Mouse (Mus musculus) stomach, embryonic 15.5 days (tissue): Measurements from ENCODE around the gene Sgcd. TPM values are rescaled to one million over a fixed set of nuclear protein-coding genes. Genes with fewer than 3 reads are reported as not detected.

Experiments used
- ATAC-seq: fragments of 200-750 bp; cut with Nextera tagmentation; 2 replicates; pipeline ENCODE4 v1.8.0; 2017; ENCODE audit warnings: low read depth, moderate number of reproducible peaks, moderate TSS enrichment; ENCODE audit not compliant: insufficient read depth, low FRiP score
- H3K27ac ChIP-seq: fragments of 300-500 bp; sonication (generic); 2 replicates; pipeline ENCODE4 v1.5.1; 2015; ENCODE audit warnings: mild to moderate bottlenecking, inconsistent platforms
- H3K27me3 ChIP-seq: fragments of 300-500 bp; sonication (generic); replicated peaks from 2 replicates; pipeline ENCODE4 v1.6.1; 2015; ENCODE audit warnings: inconsistent platforms
- H3K36me3 ChIP-seq: fragments of 300-500 bp; sonication (generic); 2 replicates; pipeline ENCODE4 v1.6.1; 2015; ENCODE audit warnings: inconsistent platforms
- H3K4me1 ChIP-seq: fragments of 300-500 bp; sonication (generic); 2 replicates; pipeline ENCODE4 v1.6.1; 2015; ENCODE audit warnings: inconsistent platforms
- H3K4me2 ChIP-seq: fragments of 300-500 bp; sonication (generic); 2 replicates; pipeline ENCODE4 v1.6.1; 2015; ENCODE audit warnings: mild to moderate bottlenecking, inconsistent platforms
- H3K4me3 ChIP-seq: fragments of 300-500 bp; sonication (generic); replicated peaks from 2 replicates; pipeline ENCODE4 v1.5.1; 2015; ENCODE audit warnings: inconsistent platforms
- H3K9ac ChIP-seq: fragments of 300-500 bp; sonication (generic); 2 replicates; pipeline ENCODE4 v1.6.1; 2015; ENCODE audit warnings: inconsistent platforms
- H3K9me3 ChIP-seq: fragments of 300-500 bp; sonication (generic); 2 replicates; pipeline ENCODE4 v1.6.1; 2016; ENCODE audit warnings: inconsistent platforms
- WGBS: fragments of 180-500 bp; shearing (Covaris S2); methylation state at CpG from one replicate; pipeline ENCODE4 v1.1.7; 2015; 5-methylcytosine and 5-hydroxymethylcytosine counted together
- polyA plus RNA-seq: library from polyadenylated mRNA; unstranded; fragments of >200 nt; fragmentation: Nextera tagmentation; extraction: Ambion mirVana; gene quantifications from 2 replicates; pipeline ENCODE4 v1.2.1, GENCODE M21; 2015

The Sgcd gene
- polyA plus RNA-seq, 1 experiment from 2014 or later = 4.3 TPM

DNA sequence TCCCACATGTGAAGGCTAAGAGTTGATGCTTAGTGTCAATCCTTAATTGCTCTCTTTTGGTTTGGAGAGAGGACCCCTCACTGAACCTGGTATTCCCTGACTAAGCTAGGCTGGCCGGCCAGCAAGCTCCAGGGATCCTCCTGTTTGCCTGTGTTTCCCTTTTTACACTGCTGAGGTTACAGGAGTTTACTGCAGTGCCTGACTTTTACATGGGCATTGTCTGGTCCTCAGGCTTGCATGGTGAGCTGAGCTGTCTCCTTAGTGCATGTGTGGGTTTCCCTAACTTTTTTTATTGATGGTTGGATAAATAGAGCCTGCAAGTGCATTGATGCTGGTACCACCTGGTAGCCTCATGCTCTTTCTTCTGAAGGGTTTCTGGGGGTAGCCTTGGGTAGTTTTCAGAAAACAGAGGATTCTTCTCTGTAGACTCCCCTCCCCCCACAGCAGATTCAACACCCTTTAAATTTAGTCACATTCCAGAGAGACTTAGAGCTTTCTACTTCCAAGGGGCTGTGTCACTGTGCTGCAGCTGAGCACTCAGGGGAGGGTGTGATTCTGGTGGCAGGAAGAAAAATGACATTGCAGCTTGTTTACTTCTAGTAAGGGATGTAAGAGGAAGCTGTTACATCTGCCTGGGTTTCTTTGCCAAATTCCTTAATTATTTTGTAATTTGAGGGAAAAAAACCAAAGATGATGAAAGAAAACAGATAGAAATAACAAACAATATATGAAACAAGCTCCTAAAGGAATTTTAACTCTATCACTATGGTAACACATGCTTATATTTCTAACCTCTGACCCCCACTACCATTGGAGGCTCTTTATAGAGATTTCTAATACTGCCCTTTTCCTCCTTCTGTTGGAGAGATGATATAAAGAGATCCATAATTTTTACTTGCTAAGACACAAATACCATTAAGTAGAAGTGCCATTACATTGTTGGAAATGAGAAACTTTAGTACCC, 831.8 kb downstream of the Sgcd start:
- no peaks in the 10 kb centered on the region for H3K9me3 ChIP-seq
- no peak for ATAC-seq
- H3K4me3 ChIP-seq = no peak overlapping the region
- no peaks in the 10 kb centered on the region for H3K27me3 ChIP-seq
- no peak overlapping the region for H3K4me2 ChIP-seq
- H3K4me1 ChIP-seq = no peaks in the 10 kb centered on the region
- H3K36me3 ChIP-seq = no peaks in the 10 kb centered on the region
- H3K27ac ChIP-seq = no peak overlapping the region
- 38% methylated on average over 1 of the region's 1 CpGs for WGBS
- no peak overlapping the region for H3K9ac ChIP-seq

DNA sequence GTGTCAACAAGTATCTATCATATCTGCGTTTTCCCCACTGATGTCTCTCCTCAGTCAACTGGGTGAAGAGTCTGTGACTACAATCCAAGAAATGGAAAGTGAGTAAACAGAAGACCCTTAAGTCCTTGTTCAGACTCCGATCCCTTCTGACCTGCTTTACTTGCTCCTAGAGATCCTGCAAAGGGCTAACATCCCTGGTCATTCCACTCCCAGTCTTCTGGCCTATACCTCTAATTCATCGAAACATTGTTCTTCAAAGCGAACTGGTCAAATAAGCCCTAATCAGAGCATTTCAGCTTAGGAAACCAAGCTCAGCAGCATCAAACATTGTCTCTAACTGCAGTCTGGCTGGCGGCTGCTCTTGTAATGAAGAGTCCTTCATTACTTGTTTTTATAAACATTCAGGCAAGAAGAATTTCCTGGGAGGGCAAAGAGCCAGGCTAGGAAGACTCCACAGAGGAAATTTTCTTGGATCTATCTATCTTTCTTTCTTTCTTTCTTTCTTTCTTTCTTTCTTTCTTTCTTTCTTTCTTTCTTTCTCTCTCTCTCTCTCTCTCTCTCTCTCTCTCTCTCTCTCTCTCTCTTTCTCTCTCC, 833.8 kb downstream of the Sgcd start:
- no peaks in the 10 kb centered on the region for H3K36me3 ChIP-seq
- no peaks in the 10 kb centered on the region for H3K4me1 ChIP-seq
- no peak overlapping the region for H3K9ac ChIP-seq
- peak overlapping the region; percentile 18; the same call in 1 of the 2 replicates for H3K27ac ChIP-seq
- no peaks in the 10 kb centered on the region for H3K27me3 ChIP-seq
- H3K9me3 ChIP-seq = no peaks in the 10 kb centered on the region
- no peak for ATAC-seq
- no peak overlapping the region for H3K4me3 ChIP-seq
- 51% methylated on average over 5 of the region's 5 CpGs for WGBS
- H3K4me2 ChIP-seq = peak overlapping the region; percentile 6; the same call in 1 of the 2 replicates

DNA sequence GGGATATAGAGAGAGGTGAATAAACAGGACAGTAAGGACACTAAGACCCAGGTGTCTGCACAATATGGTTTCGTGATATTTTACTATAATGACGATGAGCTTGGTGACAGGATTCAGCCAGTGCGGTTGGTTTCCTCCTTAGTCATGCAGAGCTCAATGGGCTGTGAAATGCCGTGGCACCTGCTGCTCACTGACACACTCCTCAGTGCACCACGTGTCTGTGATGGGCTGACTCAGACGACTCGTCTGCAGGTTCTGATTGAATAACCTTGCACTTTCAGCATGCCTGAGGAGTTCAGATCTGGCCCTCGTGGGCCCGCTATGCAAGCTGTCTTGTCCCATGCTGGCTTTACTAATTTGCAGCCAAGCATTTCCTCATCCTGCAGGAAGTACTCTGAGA, 839.2 kb downstream of the Sgcd start:
- H3K9me3 ChIP-seq = no peaks in the 10 kb centered on the region
- H3K36me3 ChIP-seq = no peaks in the 10 kb centered on the region
- H3K27ac ChIP-seq = no peak overlapping the region
- no peaks in the 10 kb centered on the region for H3K27me3 ChIP-seq
- no peak overlapping the region for H3K4me2 ChIP-seq
- ATAC-seq = no peak
- WGBS = 76% methylated on average over 9 of the region's 9 CpGs
- H3K9ac ChIP-seq = no peak overlapping the region
- no peaks in the 10 kb centered on the region for H3K4me1 ChIP-seq
- no peak overlapping the region for H3K4me3 ChIP-seq

DNA sequence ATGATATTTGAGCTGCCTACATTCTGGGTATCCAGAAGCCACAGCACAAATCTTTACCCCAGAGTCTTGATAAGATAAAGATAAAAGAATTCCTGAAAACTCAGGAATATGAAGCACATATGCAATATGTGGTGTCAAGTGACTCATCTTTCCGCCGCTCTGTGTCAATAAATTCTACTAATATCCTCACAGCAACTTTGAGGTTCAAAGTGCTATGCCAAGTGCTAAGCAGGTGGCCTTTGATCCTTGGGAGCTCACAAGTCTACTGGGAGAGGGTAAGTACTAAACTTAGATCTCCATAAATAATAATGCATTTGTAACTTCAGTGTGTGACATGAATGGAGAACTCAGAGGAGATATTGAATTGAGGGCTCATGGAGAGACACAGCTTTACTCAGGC, 848.9 kb downstream of the Sgcd start:
- Histone ChIP-seq H3K4me3 (no peak overlapping the region), H3K4me2 (no peak overlapping the region), H3K9ac (no peak overlapping the region), H3K4me1 (no peaks in the 10 kb centered on the region), H3K36me3 (no peaks in the 10 kb centered on the region), H3K27ac (no peak overlapping the region), H3K27me3 (no peaks in the 10 kb centered on the region), H3K9me3 (no peaks in the 10 kb centered on the region)
- no peak for ATAC-seq
- WGBS = 84% methylated on average over 2 of the region's 2 CpGs

DNA sequence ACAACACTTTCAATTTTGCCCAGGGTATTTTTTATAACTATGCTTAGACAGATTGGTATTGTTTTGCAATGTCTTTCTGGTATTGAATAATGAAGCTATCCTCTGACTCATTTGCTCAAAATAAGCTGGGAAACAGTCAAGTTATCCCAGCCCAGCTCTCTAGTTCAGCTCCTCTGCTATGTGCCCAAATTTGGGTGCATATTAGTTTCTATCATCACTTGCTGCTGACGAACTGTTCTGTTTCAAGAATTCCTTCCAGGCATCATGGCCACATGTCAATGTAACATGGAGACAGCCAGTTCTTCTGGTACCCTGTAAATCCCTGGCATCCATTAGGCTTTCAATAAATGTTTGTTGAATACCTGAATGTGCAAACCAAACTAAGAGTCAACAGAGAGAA, 849.5 kb downstream of the Sgcd start:
- no peaks in the 10 kb centered on the region for H3K36me3 ChIP-seq
- no peaks in the 10 kb centered on the region for H3K9me3 ChIP-seq
- 69% methylated on average over 1 of the region's 1 CpGs for WGBS
- H3K9ac ChIP-seq = no peak overlapping the region
- H3K4me2 ChIP-seq = no peak overlapping the region
- H3K4me3 ChIP-seq = no peak overlapping the region
- no peaks in the 10 kb centered on the region for H3K4me1 ChIP-seq
- no peaks in the 10 kb centered on the region for H3K27me3 ChIP-seq
- ATAC-seq = no peak
- no peak overlapping the region for H3K27ac ChIP-seq

DNA sequence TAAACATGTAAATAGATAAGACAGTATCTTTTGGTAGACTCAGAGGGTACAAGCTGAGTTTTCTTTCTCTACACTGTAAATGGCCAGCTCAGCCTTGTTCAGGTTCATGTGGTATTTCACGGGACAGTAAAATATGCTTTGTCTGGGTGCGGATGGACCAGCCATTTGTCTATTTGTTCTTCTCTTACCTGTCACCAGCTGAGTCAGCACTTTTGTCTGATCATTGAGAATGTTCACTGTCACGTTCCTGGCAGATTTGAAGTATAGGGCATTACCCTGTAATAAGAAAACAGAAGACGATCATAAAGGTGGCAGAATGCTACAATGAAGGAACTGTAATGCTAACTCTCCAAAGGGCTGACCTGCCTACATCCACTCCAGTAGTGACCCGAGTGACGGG, 856.4 kb downstream of the Sgcd start:
- no peak overlapping the region for H3K27ac ChIP-seq
- H3K9me3 ChIP-seq = no peaks in the 10 kb centered on the region
- no peak overlapping the region for H3K4me3 ChIP-seq
- no peak overlapping the region for H3K4me2 ChIP-seq
- H3K27me3 ChIP-seq = no peaks in the 10 kb centered on the region
- 95% methylated on average over 6 of the region's 6 CpGs for WGBS
- no peak overlapping the region for H3K9ac ChIP-seq
- H3K4me1 ChIP-seq = no peaks in the 10 kb centered on the region
- H3K36me3 ChIP-seq = no peaks in the 10 kb centered on the region
- no peak for ATAC-seq

DNA sequence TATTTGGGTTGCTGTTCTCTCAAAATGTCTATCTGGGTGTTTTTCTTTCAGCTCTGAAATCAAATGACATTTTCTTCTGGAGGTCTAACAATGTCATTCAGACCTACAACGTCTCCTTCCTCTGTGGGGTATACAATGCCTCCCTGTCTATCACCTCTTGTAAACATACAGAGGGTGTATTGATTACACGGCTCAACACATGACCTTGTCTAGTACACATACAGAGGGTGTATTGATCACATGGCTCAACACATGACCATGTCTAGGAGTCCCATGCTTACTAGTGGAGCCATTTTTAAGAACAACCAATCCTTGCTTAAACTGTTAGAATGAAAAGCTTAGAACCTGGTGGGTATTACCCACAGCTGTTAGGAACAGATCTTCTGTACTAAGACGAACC, 858.3 kb downstream of the Sgcd start:
- H3K9me3 ChIP-seq = no peaks in the 10 kb centered on the region
- H3K27ac ChIP-seq = no peak overlapping the region
- H3K9ac ChIP-seq = no peak overlapping the region
- no peaks in the 10 kb centered on the region for H3K4me1 ChIP-seq
- no peak overlapping the region for H3K4me2 ChIP-seq
- ATAC-seq = no peak
- no peaks in the 10 kb centered on the region for H3K27me3 ChIP-seq
- WGBS = 48% methylated on average over 3 of the region's 3 CpGs
- no peaks in the 10 kb centered on the region for H3K36me3 ChIP-seq
- no peak overlapping the region for H3K4me3 ChIP-seq

DNA sequence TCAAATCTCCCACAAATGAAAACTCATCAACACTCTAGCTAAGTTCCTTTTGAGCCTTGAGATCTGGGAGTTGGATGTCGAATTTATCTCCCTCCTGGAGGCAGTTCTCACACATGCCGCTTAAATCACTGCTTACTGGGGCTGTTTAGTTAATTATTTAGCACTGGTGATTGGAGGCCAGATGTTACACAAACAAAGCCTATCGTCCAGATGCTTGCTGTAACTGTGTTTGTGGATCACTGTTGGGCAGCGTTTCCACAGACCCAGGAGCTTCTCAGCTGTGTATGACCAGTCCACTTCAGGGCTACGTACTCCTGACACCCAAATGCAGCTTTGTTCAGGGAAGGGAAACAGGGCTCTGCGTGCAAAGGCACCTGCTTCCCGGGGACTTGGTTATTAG, 858.8 kb downstream of the Sgcd start:
- Histone ChIP-seq H3K4me1 (no peaks in the 10 kb centered on the region), H3K27ac (no peak overlapping the region), H3K27me3 (no peaks in the 10 kb centered on the region), H3K9me3 (no peaks in the 10 kb centered on the region), H3K4me2 (no peak overlapping the region), H3K9ac (no peak overlapping the region), H3K36me3 (no peaks in the 10 kb centered on the region), H3K4me3 (no peak overlapping the region)
- WGBS = 39% methylated on average over 7 of the region's 7 CpGs
- ATAC-seq = no peak

DNA sequence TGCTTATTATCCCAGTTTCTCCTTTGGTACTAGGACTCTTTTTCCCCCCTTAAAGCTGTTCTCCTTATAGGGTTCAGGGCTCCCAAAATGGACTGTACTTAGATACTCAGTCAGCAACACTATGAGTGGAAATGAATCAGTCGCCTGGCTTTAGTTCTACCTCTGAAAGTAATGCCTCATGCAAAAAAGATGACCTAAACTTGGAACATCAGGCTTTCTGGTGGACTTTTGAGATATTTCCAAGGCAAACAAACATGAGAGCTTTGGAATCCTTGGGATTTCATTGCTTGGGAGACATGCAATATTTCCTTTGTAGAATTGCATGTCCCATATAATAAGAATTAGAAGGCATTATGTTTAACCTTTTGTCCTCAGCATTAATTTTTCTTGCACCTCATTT, 859.6 kb downstream of the Sgcd start:
- Histone ChIP-seq H3K4me1 (no peaks in the 10 kb centered on the region), H3K27me3 (no peaks in the 10 kb centered on the region), H3K36me3 (no peaks in the 10 kb centered on the region), H3K9ac (no peak overlapping the region), H3K27ac (no peak overlapping the region), H3K4me3 (no peak overlapping the region), H3K9me3 (no peaks in the 10 kb centered on the region), H3K4me2 (no peak overlapping the region)
- no peak for ATAC-seq
- 77% methylated on average over 1 of the region's 1 CpGs for WGBS

DNA sequence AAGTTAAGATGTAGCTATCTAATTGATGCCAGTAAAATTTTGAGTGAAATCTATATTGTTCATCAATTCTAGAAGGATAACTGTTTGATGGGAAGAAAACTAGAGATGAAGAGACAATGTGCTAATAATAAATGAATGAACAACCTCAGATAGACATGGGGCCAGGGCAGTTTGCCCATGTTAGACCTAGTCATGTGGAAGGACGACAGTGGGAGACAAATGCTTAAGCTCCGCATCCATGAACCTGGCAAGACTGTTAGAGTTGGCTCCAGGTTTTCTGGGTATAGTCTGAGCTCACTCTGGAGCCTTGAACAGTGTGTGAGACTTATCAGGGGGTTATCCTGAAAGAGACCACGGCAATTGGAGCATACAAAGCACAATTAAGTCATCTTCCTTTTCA, 860.4 kb downstream of the Sgcd start:
- no peak for ATAC-seq
- Histone ChIP-seq H3K4me3 (no peak overlapping the region), H3K4me2 (no peak overlapping the region), H3K27me3 (no peaks in the 10 kb centered on the region), H3K36me3 (no peaks in the 10 kb centered on the region), H3K27ac (no peak overlapping the region), H3K9me3 (no peaks in the 10 kb centered on the region), H3K4me1 (no peaks in the 10 kb centered on the region), H3K9ac (no peak overlapping the region)
- WGBS = 79% methylated on average over 3 of the region's 3 CpGs

DNA sequence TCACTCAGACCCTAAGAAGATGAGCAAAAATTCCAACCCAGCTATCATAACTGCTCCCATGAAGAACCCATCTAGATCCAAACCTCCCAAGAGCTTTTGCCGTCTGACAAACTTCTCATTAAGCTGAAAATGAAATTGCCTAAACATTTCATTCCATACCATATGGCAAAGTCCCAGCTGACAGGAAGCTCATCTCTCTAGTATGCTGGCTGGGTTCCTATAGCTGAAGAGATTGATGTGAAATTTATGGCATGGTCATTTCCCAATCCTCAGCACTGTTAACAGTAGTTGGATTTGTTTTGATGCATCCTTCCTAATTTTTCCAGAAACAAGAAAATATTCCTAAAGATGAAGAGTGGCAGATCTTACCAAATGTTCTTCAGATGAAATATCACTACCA, 867.9 kb downstream of the Sgcd start:
- 68% methylated on average over 1 of the region's 1 CpGs for WGBS
- no peaks in the 10 kb centered on the region for H3K4me1 ChIP-seq
- H3K36me3 ChIP-seq = no peaks in the 10 kb centered on the region
- no peaks in the 10 kb centered on the region for H3K27me3 ChIP-seq
- H3K9ac ChIP-seq = no peak overlapping the region
- no peak overlapping the region for H3K4me3 ChIP-seq
- H3K4me2 ChIP-seq = no peak overlapping the region
- ATAC-seq = no peak
- no peak overlapping the region for H3K27ac ChIP-seq
- H3K9me3 ChIP-seq = no peaks in the 10 kb centered on the region

DNA sequence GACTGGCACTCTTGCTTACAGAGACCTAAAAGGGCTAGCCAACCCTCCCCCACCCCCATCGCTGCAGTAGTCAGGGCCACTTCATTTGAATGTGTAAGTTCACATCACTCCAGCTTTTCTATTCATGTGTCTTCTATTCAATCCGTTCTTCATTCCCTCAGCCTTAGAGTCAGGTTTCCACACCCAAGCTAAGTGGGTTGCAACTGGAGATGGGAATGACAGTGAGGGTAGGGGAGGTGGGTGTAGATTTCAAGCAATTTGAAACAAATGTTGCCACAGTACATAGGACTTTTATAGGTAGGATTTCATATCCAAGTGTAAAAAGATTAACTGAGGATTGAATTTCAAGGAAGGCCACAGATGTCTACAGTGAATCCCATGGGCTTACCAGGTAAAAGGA, 870.9 kb downstream of the Sgcd start:
- no peaks in the 10 kb centered on the region for H3K9me3 ChIP-seq
- no peaks in the 10 kb centered on the region for H3K27me3 ChIP-seq
- no peak overlapping the region for H3K9ac ChIP-seq
- no peak overlapping the region for H3K27ac ChIP-seq
- ATAC-seq = no peak
- H3K4me3 ChIP-seq = no peak overlapping the region
- 48% methylated on average over 2 of the region's 2 CpGs for WGBS
- no peaks in the 10 kb centered on the region for H3K36me3 ChIP-seq
- H3K4me2 ChIP-seq = no peak overlapping the region
- no peaks in the 10 kb centered on the region for H3K4me1 ChIP-seq
